Comparison of ENCODE assay signal across 28 mouse cellular contexts in genomic region chr11:45892861-45893360, GRCm38 (mm10).
"Had no signal": no experiment of that assay in that cellular context is flagged by ENCODE, and none has a peak within 500 bp of the region (broad histone marks: within the 10 kb centered on the region; RNA-seq: fewer than 3 reads in every experiment).

No protein-coding gene starts in this region.

- DNase-seq: cerebellum, adult 18-20 months; cerebellum, adult 2 months; cerebellum, adult 8-10 months; cerebellum, adult 9-10 months; cerebellum, adult 9-11 months; cerebellum, postnatal 10 days; cerebellum, postnatal 14 days; cerebellum, postnatal 25 days; cerebellum, postnatal 36 days; embryo, embryonic 11 days; forebrain, postnatal 0 days; gastrocnemius, adult 2 months; gastrocnemius, postnatal 10 days; gastrocnemius, postnatal 14 days; gastrocnemius, postnatal 25 days; gastrocnemius, postnatal 36 days; heart, adult 18-20 months had no signal

- H3K4me2 ChIP-seq: embryonic facial prominence, embryonic 12.5 days; embryonic facial prominence, embryonic 13.5 days; embryonic facial prominence, embryonic 15.5 days; forebrain, embryonic 12.5 days; forebrain, embryonic 13.5 days; forebrain, embryonic 15.5 days had no signal

- ATAC-seq: forebrain, embryonic 13.5 days; forebrain, embryonic 14.5 days; forebrain, embryonic 15.5 days; forebrain, embryonic 16.5 days; forebrain, postnatal 0 days had no signal

- H3K27me3 ChIP-seq: embryonic facial prominence, embryonic 12.5 days; embryonic facial prominence, embryonic 13.5 days; embryonic facial prominence, embryonic 15.5 days; forebrain, embryonic 12.5 days; forebrain, embryonic 13.5 days; forebrain, embryonic 15.5 days had no signal

- H3K4me1 ChIP-seq: embryonic facial prominence, embryonic 10.5 days; embryonic facial prominence, embryonic 12.5 days; embryonic facial prominence, embryonic 13.5 days; embryonic facial prominence, embryonic 15.5 days; forebrain, embryonic 10.5 days; forebrain, embryonic 12.5 days; forebrain, embryonic 13.5 days; forebrain, embryonic 15.5 days had no signal

- H3K27ac ChIP-seq: embryonic facial prominence, embryonic 10.5 days; embryonic facial prominence, embryonic 12.5 days; embryonic facial prominence, embryonic 13.5 days; embryonic facial prominence, embryonic 15.5 days; forebrain, embryonic 10.5 days; forebrain, embryonic 12.5 days; forebrain, embryonic 13.5 days; forebrain, embryonic 15.5 days; gastrocnemius, adult 2 months had no signal

- H3K9me3 ChIP-seq: embryonic facial prominence, embryonic 10.5 days; embryonic facial prominence, embryonic 12.5 days; embryonic facial prominence, embryonic 13.5 days; embryonic facial prominence, embryonic 15.5 days; forebrain, embryonic 10.5 days; forebrain, embryonic 12.5 days; forebrain, embryonic 13.5 days; forebrain, embryonic 15.5 days had no signal

- H3K4me3 ChIP-seq: embryonic facial prominence, embryonic 10.5 days; embryonic facial prominence, embryonic 12.5 days; embryonic facial prominence, embryonic 13.5 days; embryonic facial prominence, embryonic 15.5 days; erythroblast, embryonic 14.5 days; forebrain, embryonic 10.5 days; forebrain, embryonic 12.5 days; forebrain, embryonic 13.5 days; forebrain, embryonic 15.5 days; gastrocnemius, adult 2 months had no signal

- H3K9ac ChIP-seq: embryonic facial prominence, embryonic 12.5 days; embryonic facial prominence, embryonic 13.5 days; embryonic facial prominence, embryonic 15.5 days; forebrain, embryonic 12.5 days; forebrain, embryonic 13.5 days; forebrain, embryonic 15.5 days; forebrain, postnatal 0 days had no signal
